Mouse (Mus musculus) gastrocnemius, adult 18-20 months (tissue): ENCODE measurements around the gene Gtpbp2. TPM values are rescaled to one million over a fixed set of nuclear protein-coding genes. Genes with fewer than 3 reads are reported as not detected.

Experiments
- DNase-seq: peaks from one replicate; pipeline ENCODE4 v3.0.0; 2021; ENCODE audit warnings: low spot score
- long read RNA-seq, 2 experiments: library from polyadenylated mRNA; stranded (forward); transcript quantifications; one replicate each; pipeline ENCODE4 v2.0.0; 2021
- total RNA-seq, 2 experiments: library from RNA; stranded (reverse); gene quantifications; 2 replicates each; pipeline ENCODE4 v1.2.3; 2021

Gene Gtpbp2
- 10 to 100 TPM; 41.0 to 41.4 TPM for total RNA-seq
- long read RNA-seq, experiment 1, transcript Gtpbp2-201 (12 exons, 2,966 nt): major isoform, 7 of 12 reads
- long read RNA-seq, experiment 1, partial matches to known transcripts: 0 of 12 reads
- long read RNA-seq, experiment 1, other reads (novel, unspliced or antisense): 3 of 12 reads
- long read RNA-seq, experiment 2, transcript Gtpbp2-201 (12 exons, 2,966 nt): major isoform, 12 of 22 reads
- long read RNA-seq, experiment 2, partial matches to known transcripts: 5 of 22 reads
- long read RNA-seq, experiment 2, other reads (novel, unspliced or antisense): 5 of 22 reads

DNA sequence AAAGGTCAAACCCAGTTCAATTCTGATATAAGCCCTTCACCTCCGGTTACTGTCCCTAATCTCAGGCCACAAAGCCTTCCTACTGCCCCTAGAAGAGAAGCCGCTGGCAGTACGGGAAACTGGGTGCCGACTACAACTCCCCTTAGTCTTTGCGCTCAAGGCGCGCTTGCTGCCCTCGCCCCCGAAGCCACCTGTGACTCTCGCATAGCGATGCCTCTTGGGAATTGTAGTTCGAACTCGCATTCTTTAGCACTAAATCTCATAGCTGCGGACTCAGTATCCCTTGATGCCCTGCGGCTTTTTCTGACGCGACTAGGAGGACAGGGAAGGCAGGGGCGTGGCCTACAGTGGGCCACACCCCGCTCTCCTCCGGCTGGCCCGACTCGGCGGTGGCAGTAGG lies at the start of gene Gtpbp2:
Gene Gtpbp2 (plus strand): TSS at position 347 of the 400 bp plus-strand sequence.
- DNase-seq: peak; percentile 98

DNA sequence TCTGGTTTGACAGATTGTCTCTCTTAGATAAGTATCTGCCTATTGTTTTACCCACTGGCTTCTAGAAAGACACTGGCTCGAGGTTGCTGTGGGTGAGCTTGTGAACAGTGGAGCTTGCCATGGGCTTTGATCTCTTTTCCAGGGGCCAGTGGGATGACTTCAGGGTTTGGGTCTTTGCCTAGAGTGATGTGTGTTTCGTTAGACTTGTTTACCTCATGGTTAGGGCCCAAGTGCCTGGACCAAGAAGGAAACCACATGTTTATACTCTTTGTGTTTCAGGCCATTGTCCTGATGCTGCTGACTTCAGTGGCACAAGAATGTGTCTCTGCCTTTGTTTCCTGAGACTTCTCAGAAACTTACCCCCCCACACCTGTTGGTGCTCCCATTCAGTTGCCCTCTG lies 45.3 kb upstream of the Gtpbp2 start:
- DNase-seq: no peak

DNA sequence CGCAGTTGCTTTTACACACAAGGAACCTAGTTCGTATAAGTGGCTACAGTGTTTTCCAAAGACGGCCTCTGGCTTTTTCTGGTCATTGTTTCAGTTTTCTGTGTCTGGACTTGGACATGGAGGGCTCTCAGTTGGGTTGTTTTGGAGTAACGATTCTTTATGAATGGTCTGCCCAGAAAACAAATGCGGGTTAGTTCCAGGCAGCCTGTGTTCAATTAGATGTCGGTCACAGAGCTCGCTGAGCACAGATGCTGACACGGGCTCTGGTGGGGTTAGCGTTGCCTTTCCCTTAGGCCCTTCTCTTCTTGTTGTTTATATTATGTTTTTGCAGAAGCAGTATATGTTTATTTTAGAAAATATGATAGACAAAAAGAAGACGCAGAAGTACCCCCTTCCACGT lies 44.7 kb upstream of the Gtpbp2 start:
- no peak for DNase-seq

DNA sequence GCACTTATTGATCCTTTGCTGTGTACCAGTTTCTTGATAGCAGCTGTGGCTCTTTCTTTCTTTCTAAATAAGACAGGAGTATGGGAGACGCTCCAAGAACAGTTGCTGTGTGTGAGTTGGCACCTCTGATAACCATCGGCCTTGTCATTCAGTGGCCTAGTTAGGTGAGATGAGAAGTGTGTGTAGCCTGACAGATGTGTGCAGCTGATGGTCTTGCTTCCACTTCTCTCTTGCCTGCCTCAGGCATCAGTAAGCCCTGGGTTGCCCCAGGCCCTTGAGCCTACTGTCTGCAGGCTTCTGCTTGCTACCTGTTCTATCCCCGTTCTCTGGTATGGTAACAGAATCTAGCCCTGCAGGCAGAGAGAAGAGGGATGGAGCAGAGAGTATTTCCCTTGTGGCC lies 44.0 kb upstream of the Gtpbp2 start:
- no peak for DNase-seq

DNA sequence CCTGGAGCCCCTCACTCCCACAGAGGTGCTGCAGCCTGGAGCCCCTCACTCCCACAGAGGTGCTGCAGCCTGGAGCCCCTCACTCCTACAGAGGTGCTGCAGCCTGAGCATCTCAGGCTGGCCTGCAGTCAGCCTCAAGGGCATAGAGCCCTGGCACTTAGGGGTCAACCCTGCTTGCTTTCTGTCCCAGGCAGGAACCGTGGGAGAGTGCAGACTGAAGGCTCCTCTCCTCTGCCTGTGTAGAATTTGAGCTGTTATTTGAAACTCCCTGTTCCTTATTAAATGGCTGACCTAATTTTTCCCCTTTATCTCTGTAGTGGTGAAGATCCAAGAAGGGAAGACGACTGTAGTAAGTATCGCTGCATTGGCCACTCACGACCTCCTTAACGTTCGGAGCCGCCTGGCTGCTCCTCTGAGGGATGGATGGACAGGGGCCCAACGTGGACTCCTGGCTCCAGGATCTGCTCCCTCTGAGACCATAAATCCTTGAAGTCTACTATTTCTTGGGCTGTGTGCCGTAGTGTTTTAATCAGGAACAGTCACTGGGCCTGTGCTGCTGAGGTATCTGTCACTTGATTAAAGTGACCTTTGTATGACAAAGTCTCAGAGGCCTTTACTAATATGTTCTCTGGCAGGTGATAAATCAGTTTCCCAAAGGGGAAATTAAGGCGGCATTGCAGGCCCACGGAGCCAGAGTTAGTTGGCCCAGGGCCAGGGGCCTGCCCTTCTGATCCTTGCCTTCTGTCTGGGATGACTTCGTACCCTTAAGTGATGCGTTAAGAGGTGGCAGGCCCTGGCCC lies 43.0 kb upstream of the Gtpbp2 start:
- DNase-seq: peak; percentile 53

DNA sequence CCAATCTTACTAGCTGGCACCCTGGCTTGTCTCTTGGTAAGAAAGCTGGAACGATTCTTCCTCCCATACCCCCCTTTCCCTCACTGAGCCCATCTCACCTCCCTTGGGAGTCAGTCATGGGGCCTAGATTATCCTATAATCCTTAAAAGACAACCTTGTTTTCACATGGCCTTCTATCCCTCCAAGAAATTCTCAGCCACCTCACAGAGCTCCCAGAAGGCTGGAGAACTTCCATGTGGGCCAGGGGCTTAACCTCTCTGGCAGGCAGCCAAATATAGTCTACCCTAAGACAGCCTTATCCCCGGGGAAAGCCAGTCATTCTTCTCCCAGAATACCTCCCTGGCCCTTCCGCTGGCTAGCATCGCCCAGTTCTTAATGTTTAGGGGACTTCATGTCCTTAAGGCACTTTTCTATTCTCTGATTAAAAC lies 42.4 kb upstream of the Gtpbp2 start:
- DNase-seq: no peak

DNA sequence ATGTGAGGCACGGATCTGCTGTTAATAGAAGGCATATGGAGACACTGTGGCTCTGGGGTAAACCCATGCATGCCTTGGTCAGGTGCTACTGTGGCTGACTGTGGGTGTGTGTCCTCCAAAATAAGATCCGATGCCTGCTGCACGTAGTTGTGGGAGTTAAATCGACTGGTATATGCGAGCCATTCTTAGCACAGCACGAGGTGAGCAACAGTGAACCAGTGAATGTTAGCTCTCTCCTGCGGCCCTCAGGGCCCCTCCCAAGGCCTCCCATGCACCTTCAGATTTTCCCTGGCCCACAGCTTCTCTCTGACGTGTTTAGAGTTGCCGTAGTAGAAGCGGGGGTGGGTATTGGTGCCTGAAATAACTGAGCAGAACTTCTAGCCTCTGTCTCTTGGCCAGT lies 41.2 kb upstream of the Gtpbp2 start:
- DNase-seq: no peak

DNA sequence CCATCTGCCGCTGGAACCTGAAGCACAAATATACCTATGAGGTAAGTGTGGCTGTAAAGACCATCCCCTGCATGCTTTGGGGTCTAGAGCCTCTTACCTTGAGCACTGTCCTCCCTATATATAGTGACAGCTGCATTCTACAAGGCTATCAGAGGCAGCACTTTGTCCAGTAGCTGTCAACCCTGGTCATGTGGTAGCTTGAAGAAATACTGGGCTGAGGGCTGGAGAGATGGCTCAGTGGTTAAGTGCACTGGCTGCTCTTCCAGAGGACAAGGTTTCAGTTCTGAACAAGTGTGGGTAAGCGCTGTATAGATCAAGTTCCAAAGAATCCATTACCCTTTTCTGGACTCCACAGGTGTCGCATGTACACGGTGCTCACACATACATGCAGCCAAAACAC lies 38.0 kb upstream of the Gtpbp2 start:
- DNase-seq: no peak

DNA sequence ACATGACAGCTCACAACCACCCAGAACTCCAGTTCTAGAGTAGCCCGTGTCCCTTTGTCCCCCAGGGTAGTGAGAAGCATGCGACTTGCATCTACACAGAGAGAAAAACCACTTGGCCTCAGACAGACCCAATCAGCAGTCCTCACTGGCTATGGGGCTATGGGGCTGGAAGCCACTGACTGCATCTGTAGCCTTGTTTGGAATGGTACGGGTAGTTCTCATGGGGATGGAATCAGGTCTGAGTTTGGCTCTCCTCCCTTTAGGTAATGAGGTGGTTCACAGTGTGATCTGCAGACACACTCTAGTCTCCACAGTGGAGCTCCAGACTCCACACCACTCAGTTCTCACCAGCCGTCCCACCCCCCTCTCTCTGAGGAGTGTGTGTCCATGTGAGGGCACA lies 37.5 kb upstream of the Gtpbp2 start:
- no peak for DNase-seq

DNA sequence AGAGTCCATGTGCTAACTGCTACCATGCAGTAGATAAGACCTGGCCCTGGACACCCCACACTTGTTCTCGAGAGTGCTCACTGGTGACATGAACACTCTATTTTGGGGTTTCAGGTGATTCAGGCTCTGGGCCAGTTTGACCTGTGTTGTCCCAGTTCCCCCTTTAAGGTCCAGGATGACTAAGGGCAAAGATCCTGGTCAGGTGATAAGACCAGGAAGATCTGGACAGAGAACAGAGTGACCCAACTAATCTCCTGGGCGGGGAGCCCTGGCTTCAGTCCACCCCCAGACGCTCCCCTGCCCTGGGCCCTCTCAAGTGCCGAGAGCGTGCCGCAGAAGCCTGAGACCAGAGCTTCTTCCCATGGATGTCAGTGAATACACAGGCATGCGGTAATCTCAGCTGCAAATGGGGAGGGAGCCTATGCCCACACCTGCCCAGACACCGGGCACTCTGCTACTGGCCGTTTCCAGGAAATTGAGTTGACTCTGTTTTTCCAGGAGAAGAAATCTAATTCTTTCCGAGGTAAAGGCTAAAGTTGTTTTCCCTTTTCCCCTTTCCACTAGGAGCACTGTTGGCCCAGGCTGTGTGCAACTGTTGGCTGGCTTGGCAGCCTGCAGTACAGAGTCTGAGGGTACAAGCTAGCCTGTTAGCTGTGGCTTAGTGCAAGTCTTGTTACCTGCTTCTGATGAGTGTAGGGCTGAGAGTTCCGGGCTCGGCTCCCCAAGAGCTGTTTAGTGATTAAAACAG lies 36.7 kb upstream of the Gtpbp2 start:
- DNase-seq: peak; percentile 68

DNA sequence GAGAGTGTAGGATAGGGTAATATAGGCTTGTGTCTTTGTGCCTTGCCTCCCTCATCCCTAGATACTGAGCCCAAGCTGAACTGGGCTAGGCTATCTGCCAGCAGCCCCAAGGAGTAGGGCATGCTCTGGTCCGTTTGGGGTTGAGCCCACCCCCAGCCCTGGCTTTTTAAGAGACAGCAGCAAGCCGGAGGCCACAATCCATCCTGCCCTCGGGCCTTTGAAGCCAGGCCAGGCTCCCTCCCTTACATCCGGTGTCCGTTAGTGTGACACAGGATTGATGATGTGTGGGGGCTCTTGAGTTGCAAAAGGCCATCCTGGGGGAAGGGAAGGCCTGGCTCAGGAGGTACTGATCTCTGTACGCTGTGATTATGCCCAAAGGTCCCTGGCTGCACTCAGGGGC lies 34.2 kb upstream of the Gtpbp2 start:
- no peak for DNase-seq

DNA sequence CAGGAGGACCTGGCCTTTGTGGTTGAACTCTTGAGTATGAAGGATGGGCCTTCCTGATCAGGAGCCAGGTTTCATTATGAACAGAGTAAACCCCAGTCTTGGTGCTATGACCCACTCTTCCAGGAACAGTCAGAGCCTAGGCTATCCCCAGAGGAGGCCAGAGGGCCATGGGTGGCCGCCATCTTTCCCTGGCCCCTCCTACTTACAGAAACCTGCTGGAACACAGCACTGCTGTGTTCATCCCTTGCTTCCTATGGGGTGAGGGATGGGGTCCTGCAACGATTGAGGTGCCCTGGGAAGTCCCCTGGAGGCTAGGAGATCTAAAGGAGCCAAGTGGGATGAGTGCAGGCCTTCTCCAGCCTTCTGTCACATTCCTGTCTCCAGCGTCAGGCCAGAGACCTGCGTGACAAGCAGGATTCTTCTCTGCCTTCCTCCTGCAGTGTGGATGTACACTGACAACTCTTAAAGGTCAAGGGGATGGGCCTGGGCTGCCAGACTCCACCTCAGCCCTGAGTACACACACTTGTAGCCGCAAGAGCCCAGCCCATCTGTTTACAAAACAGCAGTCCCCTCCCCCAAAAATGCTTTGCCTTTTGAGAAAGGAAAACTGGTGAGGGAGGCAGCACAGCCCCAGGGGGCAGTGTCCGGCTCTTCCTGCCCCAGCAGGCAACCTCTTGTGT lies 32.9 kb upstream of the Gtpbp2 start:
- no peak for DNase-seq

DNA sequence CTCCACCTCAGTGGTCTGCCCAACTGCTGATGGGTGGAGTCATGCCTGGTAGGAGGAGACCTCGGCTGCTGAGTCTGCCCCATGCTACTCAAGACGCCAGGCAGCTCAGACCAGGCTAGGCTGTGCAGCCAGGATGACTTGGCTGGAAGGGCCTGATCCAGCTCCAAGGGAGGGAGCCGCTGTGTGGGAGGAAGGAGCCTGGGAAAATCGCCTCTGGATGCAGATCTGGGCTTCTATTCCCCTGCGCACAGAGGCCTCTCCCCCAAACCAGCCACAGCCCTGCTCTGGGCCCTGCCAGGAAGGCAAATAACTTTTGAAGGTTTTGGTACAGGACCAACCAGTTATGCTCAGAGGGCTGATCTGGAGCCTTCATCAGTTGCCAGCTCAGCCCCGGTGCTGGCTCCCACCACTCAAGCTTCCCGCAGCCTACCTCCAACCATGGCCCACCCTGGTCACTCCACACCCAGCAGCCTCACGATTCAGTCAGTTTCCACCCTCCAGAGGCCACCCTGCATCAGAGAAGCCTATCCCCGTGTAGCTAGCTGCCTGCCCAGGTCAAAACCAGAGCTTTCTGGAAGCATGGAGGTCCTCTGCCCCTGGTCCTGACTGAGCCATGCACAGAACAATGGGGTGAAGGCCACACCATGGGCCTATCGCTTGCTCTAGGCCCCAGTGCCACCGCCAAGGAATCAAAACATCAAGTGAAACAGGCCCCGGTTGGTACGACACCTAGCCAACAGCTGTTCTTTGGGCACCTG lies 30.9 kb upstream of the Gtpbp2 start:
- DNase-seq: peak; percentile 72

DNA sequence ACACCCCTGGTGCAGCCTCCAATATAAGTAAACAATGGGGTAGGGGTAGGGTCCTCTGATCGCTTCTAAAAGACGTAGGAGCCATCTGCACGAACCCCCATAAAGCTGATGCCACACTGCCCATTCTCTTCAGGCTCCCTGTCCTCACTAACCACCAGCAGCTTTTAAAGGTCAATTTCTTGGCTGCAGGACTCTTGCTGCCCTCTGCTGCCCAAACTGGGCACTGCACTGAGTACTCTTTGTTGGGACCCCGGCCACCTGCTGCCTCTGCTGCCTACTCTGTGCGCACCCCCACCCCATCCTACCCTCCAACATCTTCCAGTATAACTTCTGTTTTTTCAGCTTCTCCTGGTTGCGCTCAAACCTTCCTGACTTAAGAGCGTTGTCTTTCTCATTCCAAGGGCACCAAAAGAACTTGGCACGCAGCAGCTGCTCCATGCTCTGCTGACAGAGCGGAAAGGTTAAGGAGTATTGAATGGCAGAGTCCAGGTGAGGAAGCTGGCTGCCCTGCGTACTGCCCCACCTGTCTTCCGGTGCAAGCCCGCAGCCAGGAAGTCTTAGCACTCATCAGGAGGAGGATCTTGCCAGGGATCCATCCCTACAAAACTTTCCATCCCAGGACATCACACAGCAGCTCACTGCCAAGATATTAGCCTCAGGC lies 28.6 kb upstream of the Gtpbp2 start:
- DNase-seq: peak; percentile 83

DNA sequence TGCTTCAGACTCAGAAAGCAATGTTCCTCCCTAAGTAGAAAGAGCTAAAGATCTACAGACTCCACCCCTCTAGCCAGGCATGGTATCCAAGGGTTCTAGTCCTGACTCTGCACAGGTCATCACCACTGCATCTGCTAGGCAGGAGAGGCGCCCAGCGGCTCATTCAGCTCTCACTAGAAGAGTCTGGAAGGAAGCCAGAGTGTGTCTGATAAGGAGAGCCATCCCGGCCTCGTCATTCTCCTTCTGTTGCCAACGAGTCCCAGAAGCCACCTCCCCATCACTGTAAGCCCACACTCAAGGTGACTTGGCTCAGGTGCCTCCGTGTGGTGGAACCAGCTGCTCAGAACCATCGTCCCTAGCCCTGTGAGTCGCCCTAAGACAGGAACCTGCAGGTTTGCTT lies 28.0 kb upstream of the Gtpbp2 start:
- no peak for DNase-seq

DNA sequence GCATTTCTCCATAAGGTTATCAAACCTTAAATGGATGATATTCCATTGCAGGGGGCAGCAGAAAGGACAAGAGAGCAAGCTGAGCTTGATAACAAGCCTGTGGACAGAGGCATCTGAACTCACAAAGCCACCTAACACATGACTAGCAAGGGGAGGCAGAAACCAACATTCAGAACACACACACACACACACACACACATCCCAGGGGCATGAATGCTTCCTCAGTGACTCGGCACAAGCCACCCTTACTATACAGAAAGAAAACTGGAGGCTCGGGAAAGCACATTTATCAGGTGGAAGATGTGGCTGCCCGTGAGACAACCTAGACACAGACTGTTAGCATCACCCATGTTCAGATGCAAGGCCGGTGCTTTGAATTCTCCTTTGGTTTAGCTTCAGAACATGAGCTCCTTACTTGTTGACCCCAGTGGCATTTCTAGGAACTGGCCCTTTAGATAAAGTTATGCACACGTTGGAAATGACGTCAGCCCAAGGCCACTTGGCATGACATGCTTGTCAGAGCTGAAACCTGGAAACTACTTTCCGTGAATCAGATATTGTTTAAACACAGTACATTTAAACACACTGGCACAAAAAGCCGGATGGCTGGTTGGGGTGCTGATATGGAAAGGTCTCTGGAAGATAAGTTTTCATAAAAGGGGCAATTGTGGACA lies 22.1 kb upstream of the Gtpbp2 start:
- DNase-seq: no peak

DNA sequence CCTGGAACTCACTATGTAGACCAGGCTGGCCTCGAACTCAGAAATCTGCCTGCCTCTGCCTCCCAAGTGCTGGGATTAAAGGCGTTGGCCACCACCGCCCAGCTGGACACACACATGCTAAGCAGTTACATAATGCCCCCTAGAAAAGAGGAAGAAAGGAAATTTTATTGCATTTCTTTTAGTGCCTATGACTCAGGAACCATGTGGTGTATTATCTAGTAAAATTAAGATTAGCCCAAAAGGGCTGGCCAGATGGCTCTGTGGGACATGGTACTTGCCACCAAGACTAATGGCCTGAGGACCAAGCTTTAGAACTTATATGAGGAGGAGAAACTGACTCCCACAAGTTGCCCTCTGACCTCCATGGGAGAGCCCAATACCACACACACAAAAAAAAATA lies 21.0 kb upstream of the Gtpbp2 start:
- DNase-seq: no peak

DNA sequence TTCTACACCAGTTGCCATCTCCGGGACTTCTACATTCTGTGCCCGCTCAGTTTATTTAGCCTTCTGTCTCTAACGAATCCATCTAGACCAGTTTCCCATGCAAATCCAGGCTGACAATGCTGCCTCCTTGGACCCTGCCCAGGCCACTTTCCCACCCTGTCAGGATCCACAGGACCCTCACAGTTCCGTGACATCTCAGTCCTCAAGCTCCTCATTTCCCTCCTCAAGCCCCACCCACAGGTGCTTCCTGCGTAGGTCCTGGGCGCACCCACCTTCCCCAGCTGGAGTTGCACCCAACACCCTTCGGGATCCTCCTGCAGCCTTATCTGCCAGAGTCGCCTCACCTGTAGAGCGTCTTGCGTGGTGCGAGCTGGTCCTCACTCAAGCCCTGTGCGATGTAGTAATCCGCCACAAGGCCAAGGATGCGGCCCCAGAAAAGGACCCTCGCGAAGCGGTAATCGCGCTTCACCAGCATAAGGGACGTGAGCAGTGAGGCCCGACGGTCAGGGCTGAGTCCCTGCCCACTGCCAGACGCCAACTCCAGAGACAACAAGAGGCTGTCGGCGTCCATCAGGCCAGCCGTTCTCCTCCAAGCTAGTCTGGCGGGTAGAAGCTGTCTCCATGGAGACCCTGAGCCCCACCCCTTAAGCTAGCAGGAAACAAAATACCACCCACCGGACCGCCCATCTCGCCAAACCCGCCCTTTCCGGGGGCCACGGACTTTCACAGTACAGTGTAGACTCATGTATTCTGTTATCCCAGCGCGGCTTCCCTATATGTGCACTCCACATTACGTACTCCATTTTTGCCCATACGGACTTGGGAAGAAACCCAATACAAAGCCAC lies 17.0 kb upstream of the Gtpbp2 start, which contains the start of gene Rsph9:
Gene Rsph9 (minus strand): TSS at position 639 of the 846 bp plus-strand sequence.
- DNase-seq: peak; percentile 76
